Mouse (Mus musculus) neutrophil, adult 83 days (primary cell): Measurements from ENCODE around the gene Matk. TPM values are rescaled to one million over a fixed set of nuclear protein-coding genes. Genes with fewer than 3 reads are reported as not detected.

ENCODE experiments used
- total RNA-seq, 2 experiments: library from RNA; stranded (reverse); gene quantifications; one replicate each; pipeline ENCODE4 v1.2.4; 2023

Gene Matk
- 1 to 10 TPM; 7.1 to 10.0 TPM for total RNA-seq

GRCm38 (mm10) chr10:81252424-81253419 lies at the start of gene Matk:
Gene Matk, plus strand, starts transcription at chr10:81252935.

GRCm38 (mm10) chr10:81230438-81231332 lies 22.1 kb upstream of the Matk start, which contains the start of gene Atcay:
Gene Atcay, minus strand, starts transcription at chr10:81230833.

GRCm38 (mm10) chr10:81232580-81233225 lies 20.0 kb upstream of the Matk start, which contains the start of gene Zfr2:
Gene Zfr2, plus strand, starts transcription at chr10:81233155.

GRCm38 (mm10) chr10:81266211-81267105 lies 13.7 kb downstream of the Matk start, which contains the start of the genes Mrpl54 and Apba3:
Gene Mrpl54, minus strand, starts transcription at chr10:81266934.
Gene Apba3, plus strand, starts transcription at chr10:81266960.

GRCm38 (mm10) chr10:81291511-81292104 lies 38.9 kb downstream of the Matk start, which contains the start of gene Tjp3:
Gene Tjp3, minus strand, starts transcription at chr10:81291581.

GRCm38 (mm10) chr10:81292554-81293333 lies 40.0 kb downstream of the Matk start, which contains the start of gene Pip5k1c:
Gene Pip5k1c, plus strand, starts transcription at chr10:81292963.

Other genes with a start within 250 kb of the Matk start
- gene Gng7, start 238.0 kb upstream of the Matk start, total RNA-seq = under 1 TPM; 0.59 to 0.68 TPM
- not detected for gene Diras1, start 227.3 kb upstream of the Matk start, total RNA-seq
- 10 to 100 TPM; 11.2 to 13.3 TPM for gene Slc39a3, start 215.5 kb upstream of the Matk start, total RNA-seq
- gene Sgta, start 192.8 kb upstream of the Matk start, total RNA-seq = 10 to 100 TPM; 48.3 to 49.5 TPM
- gene Thop1, start 182.9 kb upstream of the Matk start, total RNA-seq = 1 to 10 TPM; 6.6 to 8.3 TPM
- 1 to 10 TPM in 1 of 2 experiments, under 1 TPM in 1; 0.64 to 1.2 TPM for gene Creb3l3, start 154.1 kb upstream of the Matk start, total RNA-seq
- gene Map2k2, start 147.0 kb upstream of the Matk start, total RNA-seq = 10 to 100 TPM; 86.1 to 87.6 TPM
- 10 to 100 TPM; 62.4 to 68.5 TPM for gene Zbtb7a, start 117.7 kb upstream of the Matk start, total RNA-seq
- 10 to 100 TPM; 27.3 to 29.5 TPM for gene Pias4, start 85.0 kb upstream of the Matk start, total RNA-seq
- gene Eef2, start 76.3 kb upstream of the Matk start, total RNA-seq = 100 to 1,000 TPM; 824 to 844 TPM
- 10 to 100 TPM; 26.8 to 31.2 TPM for gene Dapk3, start 69.9 kb upstream of the Matk start, total RNA-seq
- not detected for gene 4930442H23Rik, start 69.1 kb upstream of the Matk start, total RNA-seq
- not detected for gene Nmrk2, start 50.9 kb upstream of the Matk start, total RNA-seq
- not detected for gene Atcay, start 22.1 kb upstream of the Matk start, total RNA-seq
- gene Zfr2, start 19.8 kb upstream of the Matk start, total RNA-seq = 1 to 10 TPM in 1 of 2 experiments, under 1 TPM in 1; 0.44 to 1.5 TPM
- 10 to 100 TPM; 36.4 to 40.7 TPM for gene Mrpl54, start 14.0 kb downstream of the Matk start, total RNA-seq
- 10 to 100 TPM; 28.2 to 28.6 TPM for gene Apba3, start 14.0 kb downstream of the Matk start, total RNA-seq
- gene Tjp3, start 38.6 kb downstream of the Matk start, total RNA-seq = 1 to 10 TPM; 5.6 to 5.8 TPM
- 10 to 100 TPM; 84.7 to 91.8 TPM for gene Pip5k1c, start 40.0 kb downstream of the Matk start, total RNA-seq
- gene Cactin, start 68.2 kb downstream of the Matk start, total RNA-seq = 10 to 100 TPM; 27.9 to 30.2 TPM
- under 1 TPM in 1 of 2 experiments, not detected in 1; 0.64 TPM for gene Tbxa2r, start 75.8 kb downstream of the Matk start, total RNA-seq
- not detected for gene Gipc3, start 90.3 kb downstream of the Matk start, total RNA-seq
- gene Hmg20b, start 97.5 kb downstream of the Matk start, total RNA-seq = 10 to 100 TPM; 38.3 to 46.6 TPM
- gene Mfsd12, start 104.6 kb downstream of the Matk start, total RNA-seq = 10 to 100 TPM; 19.2 to 20.1 TPM
- gene 4930404N11Rik, start 112.9 kb downstream of the Matk start, total RNA-seq = 1 to 10 TPM; 3.8 to 4.8 TPM
- 10 to 100 TPM; 51.4 to 52.7 TPM for gene Fzr1, start 125.6 kb downstream of the Matk start, total RNA-seq
- 10 to 100 TPM; 17.9 to 20.0 TPM for gene Dohh, start 131.5 kb downstream of the Matk start, total RNA-seq
- under 1 TPM; 0.53 to 0.70 TPM for gene Gm48551, start 131.5 kb downstream of the Matk start, total RNA-seq
- gene Gm48552, start 136.1 kb downstream of the Matk start, total RNA-seq = 1 to 10 TPM; 1.1 to 1.3 TPM
- gene Smim24, start 140.1 kb downstream of the Matk start, total RNA-seq = 10 to 100 TPM in 1 of 2 experiments, 1 to 10 TPM in 1; 7.1 to 10.6 TPM
- 10 to 100 TPM; 64.6 to 69.7 TPM for gene Nfic, start 202.7 kb downstream of the Matk start, total RNA-seq
- gene Celf5, start 229.8 kb downstream of the Matk start, total RNA-seq = not detected
- gene Ncln, start 243.5 kb downstream of the Matk start, total RNA-seq = 100 to 1,000 TPM; 130 to 141 TPM
- gene S1pr4, start 247.2 kb downstream of the Matk start, total RNA-seq = 10 to 100 TPM; 66.7 to 79.7 TPM